Mouse (Mus musculus) urinary bladder, postnatal 36 days (tissue): Measurements from ENCODE around the gene Irf2bp2.
A peak's percentile ranks its signal among the peaks of the same experiment; 100 is the strongest.
"Not testable (repeated sequence)": the region's sequence is repeated elsewhere in the genome, so short reads cannot be mapped to it uniquely, and the experiment has no call there.

Experiments used
- DNase-seq, 2 experiments: peaks; one replicate each; pipeline ENCODE4 v3.0.0; 2022; ENCODE audit warnings: low spot score in 2 of 2, mixed read lengths in 1 of 2

Irf2bp2 gene

GRCm38 (mm10) chr8:126602641-126603040, 8.9 kb upstream of the Irf2bp2 start:
- DNase-seq = no peak

DNA sequence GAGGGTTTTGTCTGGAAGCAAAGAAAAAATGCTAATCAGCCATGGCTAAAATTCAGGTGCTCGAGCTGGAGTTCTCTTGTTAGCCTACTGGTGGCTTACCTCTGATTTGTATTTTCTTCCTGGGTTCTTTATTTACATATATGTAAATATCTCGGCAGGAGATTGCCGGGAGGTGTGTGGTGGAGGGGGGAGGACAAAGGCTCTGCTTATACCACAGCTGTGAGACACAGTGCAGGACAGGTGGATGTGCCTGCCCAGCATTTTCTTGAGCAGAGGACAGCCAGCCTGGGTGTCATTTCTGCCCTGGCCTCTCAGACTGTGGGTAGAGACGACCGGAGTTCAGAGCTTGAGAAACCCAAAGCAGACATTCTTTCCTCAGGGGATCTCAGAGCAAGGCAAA, 7.5 kb upstream of the Irf2bp2 start:
- no peak for DNase-seq

- no peak for DNase-seq
Observed at GRCm38 (mm10) chr8:126600816-126601243, 7.0 kb upstream of the Irf2bp2 start.

- not testable (repeated sequence) for DNase-seq
Observed at GRCm38 (mm10) chr8:126600388-126600787, 6.6 kb upstream of the Irf2bp2 start.

- no peak for DNase-seq
Observed at GRCm38 (mm10) chr8:126599297-126599696, 5.5 kb upstream of the Irf2bp2 start.

DNA sequence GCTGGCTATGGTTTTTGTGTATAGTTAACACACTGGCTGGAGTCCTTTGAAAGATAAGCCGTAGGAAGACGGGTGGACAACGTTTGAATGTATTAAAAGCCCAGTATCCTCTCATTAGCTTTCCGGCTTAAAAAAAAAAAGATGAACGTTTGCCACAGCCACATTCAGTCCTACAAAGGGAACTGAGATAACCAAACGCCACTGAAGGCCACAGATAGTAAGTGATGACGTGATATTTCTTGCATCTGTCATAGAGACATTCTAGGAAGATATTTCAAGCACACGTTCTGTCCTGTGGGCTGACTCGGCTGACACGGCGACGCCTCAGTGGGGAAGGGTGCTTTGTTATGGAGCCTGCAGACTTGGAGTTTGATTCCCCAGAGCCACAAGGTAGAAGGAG, 4.4 kb upstream of the Irf2bp2 start:
- no peak for DNase-seq

DNA sequence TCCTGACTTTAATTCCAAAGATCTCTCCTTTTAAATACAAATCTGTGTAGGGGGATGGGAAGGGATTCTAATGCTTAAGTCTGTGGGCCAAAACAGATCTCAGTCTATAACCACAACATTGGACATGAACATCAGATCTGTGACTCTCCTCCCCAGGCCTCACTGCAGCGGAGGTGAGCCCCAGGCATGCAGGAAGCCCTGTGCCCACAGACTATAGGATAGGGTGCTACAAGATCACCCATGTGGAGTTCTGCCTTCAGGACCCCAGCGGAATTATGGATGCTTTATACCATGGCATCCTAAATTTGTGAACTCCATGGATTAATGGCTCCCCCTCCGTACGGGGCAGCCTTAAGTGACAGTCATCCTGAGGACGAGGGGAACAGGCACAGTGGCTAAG, 2.9 kb upstream of the Irf2bp2 start:
- DNase-seq = no peak

- peak; percentile 78 to 89 for DNase-seq
Observed at GRCm38 (mm10) chr8:126596097-126596634, 2.4 kb upstream of the Irf2bp2 start.

- peak in 1 of 2 experiments; percentile 67 for DNase-seq
Observed at GRCm38 (mm10) chr8:126595204-126596061, 1.6 kb upstream of the Irf2bp2 start.

DNA sequence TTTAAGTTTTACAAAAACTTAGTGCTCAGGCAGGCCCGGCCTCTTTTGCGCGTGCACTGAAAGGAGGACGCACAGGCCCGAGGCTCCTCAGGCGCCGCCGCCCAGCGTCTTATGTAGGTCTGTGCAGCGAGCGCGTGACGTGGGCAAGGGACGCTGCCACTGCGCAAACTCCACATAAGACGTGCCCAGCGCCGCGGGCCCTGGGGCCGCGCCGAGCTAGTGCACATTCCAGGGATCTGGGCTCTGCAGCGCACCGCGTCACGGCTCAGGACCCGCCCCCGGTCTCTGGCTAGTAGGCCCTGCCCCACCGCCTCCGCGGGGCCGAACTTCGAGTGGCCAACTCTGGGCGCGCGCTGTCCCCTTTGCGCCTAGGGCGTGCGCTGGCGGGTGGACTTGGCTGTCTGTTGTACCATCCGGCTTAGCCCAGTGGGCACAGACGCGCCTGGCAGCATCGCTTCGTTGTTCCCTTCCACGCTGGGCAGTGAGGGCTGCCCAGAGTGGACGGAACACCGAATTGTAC, 755 bp upstream of the Irf2bp2 start:
- DNase-seq = peak; percentile 95 to 99

GRCm38 (mm10) chr8:126592771-126593571, 815 bp downstream of the Irf2bp2 start:
- no peak for DNase-seq

GRCm38 (mm10) chr8:126592381-126592770, 1.4 kb downstream of the Irf2bp2 start:
- DNase-seq = no peak

DNA sequence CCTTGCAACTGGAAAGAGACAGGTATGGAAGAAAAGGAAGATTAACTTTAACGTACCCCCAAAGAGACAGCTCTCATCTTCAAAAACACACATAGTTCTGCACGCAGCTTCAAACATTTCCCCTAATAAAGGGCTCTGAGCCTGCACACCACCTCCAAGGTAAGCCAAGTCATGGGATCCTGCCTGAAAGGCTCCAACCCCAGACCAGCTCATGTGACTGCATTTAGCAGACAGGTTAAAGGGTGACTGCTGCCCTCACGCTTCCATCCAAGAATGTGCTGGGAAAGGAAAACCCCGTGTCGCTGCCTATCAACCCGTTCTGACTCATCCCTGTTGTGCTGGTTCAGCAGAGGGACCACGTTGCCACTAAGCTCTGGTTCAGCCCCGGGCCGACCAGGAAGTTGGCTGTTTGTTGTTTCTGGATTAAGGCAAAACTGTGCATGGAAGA, 1.9 kb downstream of the Irf2bp2 start:
- peak; percentile 64 to 69 for DNase-seq

- no peak for DNase-seq
Observed at GRCm38 (mm10) chr8:126591141-126591820, 2.5 kb downstream of the Irf2bp2 start.

DNA sequence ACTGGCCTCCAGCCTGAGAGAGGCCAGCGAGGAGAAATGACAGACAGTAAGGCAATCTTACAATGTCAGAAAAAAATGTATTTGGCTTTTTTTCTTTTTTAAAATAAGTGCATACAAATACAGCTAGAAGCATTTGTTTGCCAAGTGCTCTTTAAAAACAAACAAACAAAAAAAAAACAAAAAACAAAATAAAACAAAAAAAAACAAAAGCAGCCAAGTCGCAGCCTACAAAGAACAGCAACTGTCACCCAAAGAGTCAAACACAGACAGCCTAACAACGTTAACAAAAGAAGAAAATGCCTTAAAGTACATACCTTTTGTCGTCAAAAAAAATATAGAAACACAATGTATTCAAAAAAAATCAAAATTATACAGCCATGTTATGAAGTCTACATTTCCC, 3.2 kb downstream of the Irf2bp2 start:
- no peak for DNase-seq

GRCm38 (mm10) chr8:126590024-126590529, 3.7 kb downstream of the Irf2bp2 start:
- peak in 1 of 2 experiments; percentile 68 for DNase-seq

DNA sequence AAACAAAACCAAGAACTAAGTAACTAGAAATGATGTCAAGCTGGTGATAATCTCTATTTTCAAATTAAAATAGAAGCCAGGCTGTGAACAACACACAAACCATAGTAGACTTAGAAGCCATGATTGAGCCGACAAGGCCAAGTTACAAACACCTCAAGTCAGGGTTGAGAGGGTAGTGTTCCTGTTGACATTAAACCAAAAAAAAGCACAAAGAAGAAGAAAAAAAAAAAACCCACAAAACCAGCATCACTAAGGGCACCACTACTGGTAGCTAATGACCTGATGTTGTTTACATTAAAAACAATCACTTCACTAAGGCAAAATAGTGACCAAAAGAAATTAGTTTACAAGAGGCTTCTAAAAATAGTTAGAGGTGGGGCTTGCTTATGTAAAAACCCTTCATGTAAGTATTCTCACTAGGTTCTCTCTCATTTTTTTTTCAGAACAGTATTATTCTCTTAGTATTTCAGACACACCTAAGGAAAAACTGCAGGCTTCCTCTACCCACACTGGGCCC, 4.2 kb downstream of the Irf2bp2 start:
- DNase-seq = no peak

- no peak for DNase-seq
Observed at GRCm38 (mm10) chr8:126588636-126589506, 4.9 kb downstream of the Irf2bp2 start.

- no peak for DNase-seq
Observed at GRCm38 (mm10) chr8:126587836-126588503, 5.8 kb downstream of the Irf2bp2 start.
